Mouse (Mus musculus) limb, embryonic 15.5 days (tissue): ENCODE data around the gene Gtf2a1l. TPM values are rescaled to one million over a fixed set of nuclear protein-coding genes. Genes with fewer than 3 reads are reported as not detected.

Experiments used
- ATAC-seq: fragments of 200-750 bp; cut with Nextera tagmentation; 2 replicates; pipeline ENCODE4 v1.8.0; 2017; ENCODE audit warnings: low read depth, moderate TSS enrichment; ENCODE audit not compliant: insufficient number of reproducible peaks, low FRiP score, low TSS enrichment
- H3K27ac ChIP-seq: fragments of 300-500 bp; sonication (generic); 2 replicates; pipeline ENCODE4 v1.5.1; 2015; ENCODE audit warnings: moderate library complexity, mild to moderate bottlenecking, inconsistent platforms
- H3K27me3 ChIP-seq: fragments of 300-500 bp; sonication (generic); 2 replicates; pipeline ENCODE4 v1.6.1; 2015; ENCODE audit warnings: inconsistent platforms
- H3K36me3 ChIP-seq: fragments of 300-500 bp; sonication (generic); 2 replicates; pipeline ENCODE4 v1.6.1; 2015; ENCODE audit warnings: inconsistent platforms
- H3K4me1 ChIP-seq: fragments of 300-500 bp; sonication (generic); 2 replicates; pipeline ENCODE4 v1.6.1; 2015; ENCODE audit warnings: inconsistent platforms
- H3K4me2 ChIP-seq: fragments of 300-500 bp; sonication (generic); 2 replicates; pipeline ENCODE4 v1.6.1; 2015; ENCODE audit warnings: mild to moderate bottlenecking, inconsistent platforms
- H3K4me3 ChIP-seq: fragments of 300-500 bp; sonication (generic); 2 replicates; pipeline ENCODE4 v1.5.1; 2015; ENCODE audit warnings: mild to moderate bottlenecking, inconsistent platforms
- H3K9ac ChIP-seq: fragments of 300-500 bp; sonication (generic); 2 replicates; pipeline ENCODE4 v1.6.1; 2015; ENCODE audit warnings: inconsistent platforms
- H3K9me3 ChIP-seq: fragments of 300-500 bp; sonication (generic); 2 replicates; pipeline ENCODE4 v1.6.1; 2016; ENCODE audit warnings: inconsistent platforms
- WGBS: fragments of 180-500 bp; shearing (Covaris S2); methylation state at CpG from one replicate; pipeline ENCODE4 v1.1.7; 2015; 5-methylcytosine and 5-hydroxymethylcytosine counted together
- polyA plus RNA-seq: library from polyadenylated mRNA; unstranded; fragments of >200 nt; fragmentation: Nextera tagmentation; extraction: Ambion mirVana; gene quantifications from 2 replicates; pipeline ENCODE4 v1.2.1, GENCODE M21; 2015

The Gtf2a1l gene
- polyA plus RNA-seq, 1 experiment from 2014 or later: not detected

DNA sequence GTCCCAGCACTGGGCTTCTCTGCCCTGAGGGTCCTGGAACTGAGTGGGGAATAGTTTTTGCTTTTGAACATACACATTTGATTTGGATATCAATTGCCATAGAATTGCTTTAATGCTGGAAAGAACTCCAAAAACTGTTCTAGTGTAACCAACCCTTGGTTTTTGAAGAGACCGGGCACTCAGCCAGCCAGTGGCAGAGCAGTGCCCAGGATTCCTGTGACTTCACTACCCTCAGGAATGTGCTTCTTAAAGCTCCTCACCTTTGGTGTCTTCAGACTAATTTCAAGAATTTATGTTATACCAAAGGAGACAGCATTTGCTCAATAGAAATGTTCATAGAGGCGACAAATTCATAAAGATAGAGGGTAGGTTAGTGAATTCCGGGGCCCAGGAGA, 37.9 kb upstream of the Gtf2a1l start:
- peaks cover under 1% of the 10 kb centered on the region for H3K36me3 ChIP-seq
- ATAC-seq: no peak
- peak overlapping the region; percentile 89 for H3K27ac ChIP-seq
- WGBS: 62% methylated on average over 3 of the region's 3 CpGs
- 0 out of 2 replicates have a peak overlapping the region, but pooled peaks have one; percentile 19 for H3K4me2 ChIP-seq
- H3K27me3 ChIP-seq: no peaks in the 10 kb centered on the region
- no peak overlapping the region for H3K4me3 ChIP-seq
- H3K9ac ChIP-seq: no peak overlapping the region
- no peaks in the 10 kb centered on the region for H3K9me3 ChIP-seq
- peaks cover 55% of the 10 kb centered on the region for H3K4me1 ChIP-seq

- ATAC-seq: no peak
Measured at GRCm38 (mm10) chr17:88632631-88633030, 35.8 kb upstream of the Gtf2a1l start.

GRCm38 (mm10) chr17:88636076-88636475, 32.4 kb upstream of the Gtf2a1l start:
- Histone ChIP-seq H3K27me3 (no peaks in the 10 kb centered on the region), H3K4me3 (no peak overlapping the region), H3K9ac (no peak overlapping the region), H3K27ac (no peak overlapping the region), H3K9me3 (no peaks in the 10 kb centered on the region), H3K4me2 (no peak overlapping the region), H3K4me1 (peaks cover 3% of the 10 kb centered on the region), H3K36me3 (peaks cover 21% of the 10 kb centered on the region)
- WGBS: 73% methylated on average over 14 of the region's 14 CpGs
- ATAC-seq: no peak

More at GRCm38 (mm10) chr17:88632631-88633030, 35.8 kb upstream of the Gtf2a1l start:
- H3K4me2 ChIP-seq: no peak overlapping the region
- no peak overlapping the region for H3K9ac ChIP-seq
- peaks cover 36% of the 10 kb centered on the region for H3K4me1 ChIP-seq
- no peaks in the 10 kb centered on the region for H3K27me3 ChIP-seq
- H3K9me3 ChIP-seq: no peaks in the 10 kb centered on the region
- WGBS: 86% methylated on average over 3 of the region's 3 CpGs
- H3K27ac ChIP-seq: no peak overlapping the region
- H3K4me3 ChIP-seq: no peak overlapping the region
- peaks cover 16% of the 10 kb centered on the region for H3K36me3 ChIP-seq

- Histone ChIP-seq H3K4me2 (no peak overlapping the region), H3K9me3 (no peaks in the 10 kb centered on the region), H3K36me3 (peaks cover 21% of the 10 kb centered on the region), H3K27ac (no peak overlapping the region), H3K4me1 (0 out of 2 replicates have a peak, but pooled peaks cover 2% of the 10 kb centered on the region), H3K9ac (no peak overlapping the region), H3K4me3 (no peak overlapping the region), H3K27me3 (no peaks in the 10 kb centered on the region)
- ATAC-seq: no peak
- WGBS: 67% methylated on average over 12 of the region's 12 CpGs
Measured at GRCm38 (mm10) chr17:88636587-88636986, 31.9 kb upstream of the Gtf2a1l start.

GRCm38 (mm10) chr17:88641012-88641411, 27.4 kb upstream of the Gtf2a1l start:
- WGBS: 25% methylated on average over 6 of the region's 6 CpGs
- ATAC-seq: no peak
- H3K9me3 ChIP-seq: no peaks in the 10 kb centered on the region

DNA sequence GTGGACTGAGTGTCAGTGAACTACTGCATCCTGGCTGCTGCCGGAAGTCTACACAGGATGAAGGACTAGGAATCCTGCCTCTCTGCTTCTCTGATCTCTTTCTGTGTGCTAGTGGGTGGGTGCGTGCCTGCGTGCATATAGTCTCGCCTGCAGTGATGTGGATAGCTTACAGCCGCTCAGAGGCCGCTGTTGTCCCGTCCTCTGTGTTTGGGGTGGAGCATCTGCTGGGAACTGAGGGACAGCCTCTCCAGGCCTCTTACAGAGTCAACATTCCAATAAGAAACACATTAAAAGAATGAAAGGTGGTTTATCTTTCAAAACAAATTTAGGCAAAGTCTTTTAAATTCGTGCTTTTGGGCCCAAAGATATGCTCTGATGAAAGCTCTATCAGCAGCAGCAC, 26.6 kb upstream of the Gtf2a1l start:
- H3K4me2 ChIP-seq: no peak overlapping the region
- H3K27me3 ChIP-seq: no peaks in the 10 kb centered on the region
- WGBS: 89% methylated on average over 8 of the region's 8 CpGs
- no peaks in the 10 kb centered on the region for H3K9me3 ChIP-seq
- H3K9ac ChIP-seq: no peak overlapping the region
- ATAC-seq: no peak
- no peak overlapping the region for H3K27ac ChIP-seq
- H3K4me1 ChIP-seq: no peaks in the 10 kb centered on the region
- no peak overlapping the region for H3K4me3 ChIP-seq
- peaks cover 27% of the 10 kb centered on the region for H3K36me3 ChIP-seq

More at GRCm38 (mm10) chr17:88641012-88641411, 27.4 kb upstream of the Gtf2a1l start:
- peaks cover 30% of the 10 kb centered on the region for H3K36me3 ChIP-seq
- no peaks in the 10 kb centered on the region for H3K27me3 ChIP-seq
- H3K9ac ChIP-seq: no peak overlapping the region
- no peaks in the 10 kb centered on the region for H3K4me1 ChIP-seq
- no peak overlapping the region for H3K4me2 ChIP-seq
- H3K27ac ChIP-seq: no peak overlapping the region
- H3K4me3 ChIP-seq: no peak overlapping the region

- no peak overlapping the region for H3K4me3 ChIP-seq
- H3K9me3 ChIP-seq: no peaks in the 10 kb centered on the region
- 83% methylated on average over 7 of the region's 7 CpGs for WGBS
- H3K9ac ChIP-seq: no peak overlapping the region
- H3K4me2 ChIP-seq: no peak overlapping the region
- no peaks in the 10 kb centered on the region for H3K4me1 ChIP-seq
- H3K36me3 ChIP-seq: peaks cover 43% of the 10 kb centered on the region
- ATAC-seq: no peak
- no peaks in the 10 kb centered on the region for H3K27me3 ChIP-seq
- no peak overlapping the region for H3K27ac ChIP-seq
Measured at GRCm38 (mm10) chr17:88644876-88645275, 23.6 kb upstream of the Gtf2a1l start.

DNA sequence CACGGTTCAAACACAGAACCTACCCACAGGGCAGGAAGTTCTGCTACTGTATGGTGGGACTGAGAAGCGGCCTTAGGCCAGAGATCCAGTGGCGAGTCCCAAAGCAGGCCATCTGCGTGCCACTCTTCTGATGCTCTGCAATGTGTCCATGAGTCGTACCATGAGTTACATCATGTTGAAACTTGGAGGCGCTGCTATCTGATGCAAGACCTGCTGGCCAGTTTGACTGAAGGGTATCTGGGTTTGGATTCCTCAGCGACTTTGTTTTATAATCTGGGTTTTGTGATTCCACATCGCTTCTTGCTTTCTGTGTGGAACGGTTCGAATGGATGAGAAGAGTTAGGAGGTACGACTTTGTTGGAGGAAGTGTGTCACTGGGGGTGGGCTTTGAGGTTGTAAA, 23.2 kb upstream of the Gtf2a1l start:
- no peak for ATAC-seq
- H3K4me3 ChIP-seq: no peak overlapping the region
- 88% methylated on average over 11 of the region's 11 CpGs for WGBS

DNA sequence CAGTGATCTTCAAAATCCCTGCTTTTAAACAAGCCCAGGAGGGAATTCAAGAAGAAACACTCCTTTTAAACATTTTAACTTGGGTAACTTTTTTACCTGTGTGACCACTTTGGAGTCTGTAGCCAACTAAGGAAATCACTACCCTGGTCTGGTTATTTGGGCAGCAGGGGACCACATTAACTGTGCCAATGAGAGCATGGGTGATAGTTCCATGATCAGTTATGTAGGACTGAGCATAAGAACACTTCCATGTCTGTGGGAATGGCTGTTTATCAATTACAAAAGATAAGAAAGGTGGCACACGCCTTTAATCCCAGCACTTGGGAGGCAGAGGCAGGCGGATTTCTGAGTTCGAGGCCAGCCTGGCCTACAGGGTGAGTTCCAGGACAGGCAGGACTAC, 21.3 kb upstream of the Gtf2a1l start:
- H3K4me3 ChIP-seq: no peak overlapping the region
- H3K27me3 ChIP-seq: no peaks in the 10 kb centered on the region
- no peak overlapping the region for H3K4me2 ChIP-seq
- no peaks in the 10 kb centered on the region for H3K9me3 ChIP-seq
- H3K36me3 ChIP-seq: peaks cover 35% of the 10 kb centered on the region
- no peaks in the 10 kb centered on the region for H3K4me1 ChIP-seq
- no peak overlapping the region for H3K9ac ChIP-seq
- WGBS: 95% methylated on average over 3 of the region's 3 CpGs
- no peak for ATAC-seq
- no peak overlapping the region for H3K27ac ChIP-seq

More for the DNA sequence above, 23.2 kb upstream of the Gtf2a1l start:
- Histone ChIP-seq H3K9ac (no peak overlapping the region), H3K4me1 (no peaks in the 10 kb centered on the region), H3K9me3 (no peaks in the 10 kb centered on the region), H3K36me3 (peaks cover 42% of the 10 kb centered on the region), H3K4me2 (no peak overlapping the region), H3K27me3 (no peaks in the 10 kb centered on the region), H3K27ac (no peak overlapping the region)

DNA sequence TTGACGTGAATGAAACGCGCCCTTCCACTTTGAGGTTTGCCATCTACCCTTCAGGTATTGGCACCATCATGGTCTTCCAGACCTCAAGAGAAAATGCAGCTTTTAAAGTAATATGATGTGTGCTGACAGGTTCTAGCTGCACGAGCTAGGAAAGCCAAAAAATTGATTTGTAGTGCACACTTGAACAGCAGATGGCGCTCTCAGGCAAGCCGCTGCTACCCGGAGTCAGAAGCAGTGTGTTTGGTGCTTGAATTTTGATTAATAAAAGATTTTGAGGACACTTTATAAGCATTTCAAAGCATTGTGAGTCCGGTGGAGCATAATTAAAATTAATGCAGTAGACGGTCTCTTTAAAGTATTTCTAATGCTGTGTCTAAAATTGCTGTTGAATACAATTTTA, 16.4 kb upstream of the Gtf2a1l start:
- Histone ChIP-seq H3K9ac (no peak overlapping the region), H3K27me3 (no peaks in the 10 kb centered on the region), H3K4me3 (no peak overlapping the region), H3K9me3 (no peaks in the 10 kb centered on the region), H3K27ac (no peak overlapping the region), H3K4me2 (no peak overlapping the region), H3K36me3 (peaks cover 17% of the 10 kb centered on the region), H3K4me1 (0 out of 2 replicates have a peak, but pooled peaks cover 3% of the 10 kb centered on the region)
- ATAC-seq: no peak
- WGBS: 4% methylated on average over 9 of the region's 9 CpGs

GRCm38 (mm10) chr17:88652702-88653374, 15.6 kb upstream of the Gtf2a1l start:
- Histone ChIP-seq H3K4me3 (no peak overlapping the region), H3K27ac (no peak overlapping the region), H3K4me1 (0 out of 2 replicates have a peak, but pooled peaks cover 3% of the 10 kb centered on the region), H3K9ac (no peak overlapping the region), H3K9me3 (no peaks in the 10 kb centered on the region), H3K27me3 (no peaks in the 10 kb centered on the region), H3K36me3 (peaks cover 10% of the 10 kb centered on the region), H3K4me2 (no peak overlapping the region)
- ATAC-seq: no peak
- WGBS: 20% methylated on average over 21 of the region's 21 CpGs

DNA sequence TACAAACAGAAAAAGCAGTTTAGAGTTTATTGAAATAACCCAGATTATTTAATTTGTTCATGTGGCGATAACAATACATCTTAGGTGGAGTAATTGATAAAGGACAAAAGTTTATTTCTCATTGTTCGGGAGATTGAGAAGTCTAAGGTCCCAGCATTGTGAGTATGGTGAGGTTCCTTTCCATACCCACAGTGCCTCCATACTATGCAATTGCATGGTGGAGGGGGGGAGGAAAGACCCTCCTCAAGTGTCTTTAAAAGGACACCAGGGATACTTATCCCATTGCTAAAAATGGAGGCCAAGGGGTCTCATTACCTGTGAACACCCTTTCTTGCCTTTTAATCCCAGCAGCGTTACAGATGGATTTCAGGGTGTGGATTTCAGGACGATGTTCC, 15.1 kb upstream of the Gtf2a1l start:
- Histone ChIP-seq H3K9ac (no peak overlapping the region), H3K4me3 (no peak overlapping the region), H3K36me3 (peaks cover 5% of the 10 kb centered on the region), H3K4me1 (0 out of 2 replicates have a peak, but pooled peaks cover 3% of the 10 kb centered on the region), H3K27ac (no peak overlapping the region), H3K9me3 (no peaks in the 10 kb centered on the region), H3K4me2 (no peak overlapping the region), H3K27me3 (no peaks in the 10 kb centered on the region)
- WGBS: 83% methylated on average over 4 of the region's 4 CpGs
- no peak for ATAC-seq
